Mouse (Mus musculus): ENCODE data around the gene Pde2a. TPM values are rescaled to one million over a fixed set of nuclear protein-coding genes. Genes with fewer than 3 reads are reported as not detected.

Pde2a gene
- polyA plus RNA-seq, 1 experiment, result 49.3 TPM

- TF ChIP-seq E2F4 (IDR thresholded peaks at IDR 0.05; ENCODE audit: insufficient read depth), result no peak
- TF ChIP-seq POLR2AphosphoS2 (IDR thresholded peaks at IDR 0.05; ENCODE audit: insufficient read length, low read depth), result peak; percentile 19
- no peak overlapping the region for H3K4me2 ChIP-seq (ENCODE audit: low read depth)
- no peak overlapping the region for H3K4me3 ChIP-seq
- no peaks in the 10 kb centered on the region for H3K36me3 ChIP-seq (ENCODE audit: control insufficient read depth, insufficient read depth)
- no peaks in the 10 kb centered on the region for H3K27me3 ChIP-seq (ENCODE audit: control insufficient read depth, insufficient read depth, insufficient read length)
- no peaks in the 10 kb centered on the region for H3K79me2 ChIP-seq (ENCODE audit: control insufficient read depth, insufficient read depth)
- no peak overlapping the region for H3ac ChIP-seq (ENCODE audit: control insufficient read depth, insufficient read length)
These were observed 6.6 kb upstream of the Pde2a start for GRCm38 (mm10) chr7:101414661-101415511.

GRCm38 (mm10) chr7:101415512-101416100 lies 5.9 kb upstream of the Pde2a start:
- Histone ChIP-seq H3K36me3 (ENCODE audit: control insufficient read depth, insufficient read depth) (no peaks in the 10 kb centered on the region), H3K79me2 (ENCODE audit: control insufficient read depth, insufficient read depth) (no peaks in the 10 kb centered on the region), H3ac (ENCODE audit: control insufficient read depth, insufficient read length) (no peak overlapping the region), H3K4me3 (no peak overlapping the region), H3K4me2 (ENCODE audit: low read depth) (no peak overlapping the region), H3K27me3 (ENCODE audit: control insufficient read depth, insufficient read depth, insufficient read length) (no peaks in the 10 kb centered on the region)
- TF ChIP-seq POLR2AphosphoS2 (IDR thresholded peaks at IDR 0.05; ENCODE audit: insufficient read length, low read depth), result peak; percentile 19
- no peak for TF ChIP-seq MYOD1 (IDR thresholded peaks at IDR 0.05; ENCODE audit: control insufficient read depth in 1 of 3, insufficient read length in 2 of 3, low read depth in 2 of 3)

GRCm38 (mm10) chr7:101416391-101416790 lies 5.1 kb upstream of the Pde2a start:
- Histone ChIP-seq H3K79me2 (ENCODE audit: control insufficient read depth, insufficient read depth) (no peaks in the 10 kb centered on the region), H3K27me3 (ENCODE audit: control insufficient read depth, insufficient read depth, insufficient read length) (no peaks in the 10 kb centered on the region), H3ac (ENCODE audit: control insufficient read depth, insufficient read length) (no peak overlapping the region), H3K4me3 (no peak overlapping the region), H3K36me3 (ENCODE audit: control insufficient read depth, insufficient read depth) (no peaks in the 10 kb centered on the region), H3K4me2 (ENCODE audit: low read depth) (no peak overlapping the region)
- TF ChIP-seq MYOG (IDR thresholded peaks at IDR 0.05; ENCODE audit: control insufficient read depth in 1 of 3, insufficient read depth in 1 of 3, insufficient read length in 2 of 3, low read depth in 2 of 3) (no peak), SRF (IDR thresholded peaks at IDR 0.05; ENCODE audit: control insufficient read depth, insufficient read length, low read depth) (no peak), MYOD1 (IDR thresholded peaks at IDR 0.05; ENCODE audit: control insufficient read depth in 1 of 3, insufficient read length in 2 of 3, low read depth in 2 of 3) (no peak), USF1 (IDR thresholded peaks at IDR 0.05; ENCODE audit: low read depth) (no peak), POLR2A (IDR thresholded peaks at IDR 0.05; ENCODE audit: insufficient read length, low read depth) (no peak), E2F4 (IDR thresholded peaks at IDR 0.05; ENCODE audit: insufficient read depth) (no peak), CEBPB (IDR thresholded peaks at IDR 0.05; ENCODE audit: insufficient read depth, poor library complexity, severe bottlenecking) (no peak), REST (IDR thresholded peaks at IDR 0.05; ENCODE audit: insufficient read depth, insufficient read length) (no peak), TCF3 (IDR thresholded peaks at IDR 0.05; ENCODE audit: insufficient read length, low read depth) (no peak), MAX (IDR thresholded peaks at IDR 0.05; ENCODE audit: low read depth) (no peak)

- H3K4me2 ChIP-seq (ENCODE audit: low read depth), result no peak overlapping the region
- no peak overlapping the region for H3K4me3 ChIP-seq
- no peaks in the 10 kb centered on the region for H3K79me2 ChIP-seq (ENCODE audit: control insufficient read depth, insufficient read depth)
- H3ac ChIP-seq (ENCODE audit: control insufficient read depth, insufficient read length), result no peak overlapping the region
- TF ChIP-seq REST (IDR thresholded peaks at IDR 0.05; ENCODE audit: insufficient read depth, insufficient read length), result peak; percentile 45
- no peak for TF ChIP-seq SRF (IDR thresholded peaks at IDR 0.05; ENCODE audit: control insufficient read depth, insufficient read length, low read depth)
- no peaks in the 10 kb centered on the region for H3K36me3 ChIP-seq (ENCODE audit: control insufficient read depth, insufficient read depth)
- H3K27me3 ChIP-seq (ENCODE audit: control insufficient read depth, insufficient read depth, insufficient read length), result no peaks in the 10 kb centered on the region
These were observed 2.3 kb upstream of the Pde2a start for GRCm38 (mm10) chr7:101419013-101419770.

- Histone ChIP-seq H3K4me2 (ENCODE audit: low read depth) (no peak overlapping the region), H3K79me2 (ENCODE audit: control insufficient read depth, insufficient read depth) (no peaks in the 10 kb centered on the region), H3ac (ENCODE audit: control insufficient read depth, insufficient read length) (no peak overlapping the region), H3K36me3 (ENCODE audit: control insufficient read depth, insufficient read depth) (no peaks in the 10 kb centered on the region), H3K4me3 (no peak overlapping the region), H3K27me3 (ENCODE audit: control insufficient read depth, insufficient read depth, insufficient read length) (peaks cover 4% of the 10 kb centered on the region)
- TF ChIP-seq REST (IDR thresholded peaks at IDR 0.05; ENCODE audit: insufficient read depth, insufficient read length), result peak; percentile 67
- no peak for TF ChIP-seq MYOG (IDR thresholded peaks at IDR 0.05; ENCODE audit: control insufficient read depth in 1 of 3, insufficient read depth in 1 of 3, insufficient read length in 2 of 3, low read depth in 2 of 3)
- TF ChIP-seq POLR2AphosphoS2 (IDR thresholded peaks at IDR 0.05; ENCODE audit: insufficient read length, low read depth), result no peak
- no peak for TF ChIP-seq SRF (IDR thresholded peaks at IDR 0.05; ENCODE audit: control insufficient read depth, insufficient read length, low read depth)
These were observed 578 bp downstream of the Pde2a start for GRCm38 (mm10) chr7:101422069-101422468.

Data from myocyte (in vitro differentiated cells).